Mouse (Mus musculus) intestine, postnatal 0 days (tissue): ENCODE measurements around the gene Rnase13. TPM values are rescaled to one million over a fixed set of nuclear protein-coding genes. Genes with fewer than 3 reads are reported as not detected.

Source experiments
- ATAC-seq: fragments of 200-750 bp; cut with Nextera tagmentation; 2 replicates; pipeline ENCODE4 v1.8.0; 2017; ENCODE audit warnings: mild to moderate bottlenecking, moderate TSS enrichment, moderate library complexity
- H3K27ac ChIP-seq: fragments of 300-500 bp; sonication (generic); 2 replicates; pipeline ENCODE4 v1.5.1; 2014; ENCODE audit warnings: mild to moderate bottlenecking, low read depth, low read length, moderate library complexity
- H3K27me3 ChIP-seq: fragments of 300-500 bp; sonication (generic); replicated peaks from 2 replicates; pipeline ENCODE4 v1.6.1; 2014; ENCODE audit warnings: low read length, mixed read lengths; ENCODE audit not compliant: control insufficient read depth, insufficient read depth
- H3K36me3 ChIP-seq: fragments of 300-500 bp; sonication (generic); 2 replicates; pipeline ENCODE4 v1.6.1; 2014; ENCODE audit warnings: mild to moderate bottlenecking, moderate library complexity; ENCODE audit not compliant: control insufficient read depth, insufficient read depth
- H3K4me1 ChIP-seq: fragments of 300-500 bp; sonication (generic); replicated peaks from 2 replicates; pipeline ENCODE4 v1.6.1; 2014; ENCODE audit warnings: antibody characterized with exemption, low read length, mixed read lengths; ENCODE audit not compliant: control insufficient read depth, insufficient read depth
- H3K4me2 ChIP-seq: fragments of 300-500 bp; sonication (generic); replicated peaks from 2 replicates; pipeline ENCODE4 v1.6.1; 2014; ENCODE audit warnings: low read depth, mild to moderate bottlenecking, moderate library complexity
- H3K4me3 ChIP-seq: fragments of 300-500 bp; sonication (generic); 2 replicates; pipeline ENCODE4 v1.5.1; 2014; ENCODE audit warnings: low read depth, low read length
- H3K9ac ChIP-seq: fragments of 300-500 bp; sonication (generic); 2 replicates; pipeline ENCODE4 v1.6.1; 2014; ENCODE audit warnings: mild to moderate bottlenecking, low read depth, low read length
- H3K9me3 ChIP-seq: fragments of 300-500 bp; sonication (generic); 2 replicates; pipeline ENCODE4 v1.6.1; 2016; ENCODE audit warnings: mixed run types; ENCODE audit not compliant: control insufficient read depth
- CTCF ChIP-seq: sonication (generic); IDR thresholded peaks from 2 replicates; pipeline ENCODE4 v1.5.1; 2016; ENCODE audit warnings: low read depth, mild to moderate bottlenecking, control low read depth, antibody characterized with exemption, moderate library complexity
- WGBS: fragments of 180-500 bp; shearing (Covaris S2); extraction: QIAGEN DNeasy Blood & Tissue Kit; methylation state at CpG from one replicate; pipeline ENCODE4 v1.1.7; 2014; 5-methylcytosine and 5-hydroxymethylcytosine counted together
- polyA plus RNA-seq: library from polyadenylated mRNA; unstranded; fragments of >200 nt; fragmentation: Nextera tagmentation; extraction: Ambion mirVana; gene quantifications from 2 replicates; pipeline ENCODE4 v1.2.1, GENCODE M21; 2015

Rnase13 gene
- polyA plus RNA-seq, 1 experiment from 2014 or later = not detected

- peaks cover 22% of the 10 kb centered on the region for H3K36me3 ChIP-seq
- peak overlapping the region; percentile 35; the same call in 1 of the 2 replicates for H3K4me2 ChIP-seq
- TF ChIP-seq CTCF = no peak
- H3K27me3 ChIP-seq = no peaks in the 10 kb centered on the region
- no peak overlapping the region for H3K4me3 ChIP-seq
- no peak for ATAC-seq
- no peaks in the 10 kb centered on the region for H3K9me3 ChIP-seq
- H3K4me1 ChIP-seq = no peaks in the 10 kb centered on the region
- no peak overlapping the region for H3K27ac ChIP-seq
- H3K9ac ChIP-seq = no peak overlapping the region
- 44% methylated on average over 6 of the region's 6 CpGs for whole genome bisulfite sequencing
These were observed 26.6 kb downstream of the Rnase13 start for GRCm38 (mm10) chr14:51896019-51896418.

DNA sequence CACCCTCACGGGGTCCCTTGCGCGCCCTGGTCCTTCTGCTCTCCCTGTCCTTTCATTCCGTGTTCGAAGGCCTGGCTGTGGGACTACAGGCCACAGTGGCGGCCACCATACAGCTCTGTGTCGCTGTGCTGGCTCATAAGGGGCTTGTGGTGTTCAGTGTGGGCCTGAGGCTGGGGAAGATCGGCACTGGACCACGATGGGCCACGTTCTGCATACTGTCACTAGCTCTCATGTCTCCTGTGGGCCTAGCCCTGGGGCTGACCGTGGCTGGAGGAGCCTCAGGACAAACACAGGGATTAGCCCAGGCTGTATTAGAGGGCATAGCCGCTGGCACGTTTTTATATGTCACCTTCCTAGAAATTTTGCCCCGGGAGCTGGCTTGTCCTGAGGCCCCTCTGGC lies 27.5 kb downstream of the Rnase13 start:
- Histone ChIP-seq H3K36me3 (peaks cover 31% of the 10 kb centered on the region), H3K4me1 (no peaks in the 10 kb centered on the region), H3K27me3 (no peaks in the 10 kb centered on the region), H3K27ac (no peak overlapping the region), H3K9ac (no peak overlapping the region), H3K9me3 (no peaks in the 10 kb centered on the region), H3K4me3 (no peak overlapping the region), H3K4me2 (no peak overlapping the region)
- no peak for ATAC-seq
- TF ChIP-seq CTCF = no peak
- WGBS = 82% methylated on average over 14 of the region's 14 CpGs

DNA sequence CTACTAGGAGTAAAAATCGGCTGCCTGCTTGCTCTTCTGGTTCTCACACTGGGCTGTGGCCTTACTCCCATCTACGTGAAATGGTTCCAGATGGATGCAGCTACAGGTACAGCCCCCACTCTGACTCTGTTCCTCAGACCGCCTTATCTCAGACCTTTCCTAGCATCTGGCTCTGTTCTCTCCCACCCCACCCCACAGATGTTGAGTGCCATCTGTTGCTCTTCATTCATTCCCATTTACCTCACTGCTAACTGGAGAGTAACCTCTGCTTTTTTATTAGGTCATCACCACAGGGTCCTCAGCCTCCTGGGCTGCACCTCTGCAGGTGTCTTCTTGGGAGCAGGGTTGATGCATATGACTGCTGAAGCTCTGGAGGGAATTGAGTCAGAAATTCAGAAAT lies 28.8 kb downstream of the Rnase13 start:
- Histone ChIP-seq H3K36me3 (peaks cover 44% of the 10 kb centered on the region), H3K9ac (no peak overlapping the region), H3K4me3 (no peak overlapping the region), H3K27ac (no peak overlapping the region), H3K27me3 (no peaks in the 10 kb centered on the region), H3K4me1 (no peaks in the 10 kb centered on the region), H3K4me2 (no peak overlapping the region), H3K9me3 (no peaks in the 10 kb centered on the region)
- WGBS = 58% methylated on average over 3 of the region's 3 CpGs
- TF ChIP-seq CTCF = no peak
- no peak for ATAC-seq

- TF ChIP-seq CTCF = no peak
- Histone ChIP-seq H3K27ac (no peak overlapping the region), H3K9ac (no peak overlapping the region), H3K4me3 (no peak overlapping the region), H3K4me1 (no peaks in the 10 kb centered on the region), H3K36me3 (peaks cover 49% of the 10 kb centered on the region), H3K9me3 (no peaks in the 10 kb centered on the region), H3K27me3 (no peaks in the 10 kb centered on the region), H3K4me2 (no peak overlapping the region)
- ATAC-seq = no peak
- WGBS = 33% methylated on average over 10 of the region's 10 CpGs
These were observed 29.3 kb downstream of the Rnase13 start for GRCm38 (mm10) chr14:51893094-51893794.

- Histone ChIP-seq H3K27ac (no peak within 1 kb of the TSS), H3K9me3 (no peaks in the 10 kb centered on the region), H3K9ac (no peak within 1 kb of the TSS), H3K36me3 (peaks cover 57% of the 10 kb centered on the region), H3K27me3 (no peaks in the 10 kb centered on the region), H3K4me3 (no peak within 1 kb of the TSS), H3K4me2 (no peak within 1 kb of the TSS), H3K4me1 (no peaks in the 10 kb centered on the region)
- 85% methylated on average over 9 of the region's 9 CpGs for WGBS
- ATAC-seq = no peak
- no peak for TF ChIP-seq CTCF
These were observed 30.2 kb downstream of the Rnase13 start, which contains the start of gene Slc39a2 for GRCm38 (mm10) chr14:51892191-51892939. Gene Slc39a2, plus strand, starts transcription at chr14:51892889.

- Histone ChIP-seq H3K4me3 (no peak overlapping the region), H3K27ac (no peak overlapping the region), H3K27me3 (no peaks in the 10 kb centered on the region), H3K9me3 (no peaks in the 10 kb centered on the region), H3K36me3 (peaks cover 55% of the 10 kb centered on the region), H3K9ac (no peak overlapping the region), H3K4me1 (peaks cover 12% of the 10 kb centered on the region; the same call in 1 of the 2 replicates), H3K4me2 (no peak overlapping the region)
- TF ChIP-seq CTCF = no peak
- 84% methylated on average over 6 of the region's 6 CpGs for WGBS
- no peak for ATAC-seq
These were observed 32.7 kb downstream of the Rnase13 start for GRCm38 (mm10) chr14:51889833-51890232.
